Mouse (Mus musculus) adrenal gland, adult 18-20 months (tissue): ENCODE results near the gene Prr7. TPM values are rescaled to one million over a fixed set of nuclear protein-coding genes. Genes with fewer than 3 reads are reported as not detected.
"Not testable (repeated sequence)": the region's sequence is repeated elsewhere in the genome, so short reads cannot be mapped to it uniquely, and the experiment has no call there.

Source experiments
- DNase-seq, 2 experiments: peaks; one replicate each; pipeline ENCODE4 v3.0.0; 2021 to 2022; ENCODE audit warnings: low spot score in 2 of 2
- long read RNA-seq, 2 experiments: library from polyadenylated mRNA; stranded (forward); transcript quantifications; one replicate each; pipeline ENCODE4 v2.0.0; 2021
- total RNA-seq, 2 experiments: library from RNA; stranded (reverse); gene quantifications; 1 replicate in 1 of 2; 2 replicates in 1 of 2; pipeline ENCODE4 v1.2.3; 2021

The Prr7 gene
- total RNA-seq: 1 to 10 TPM; 1.9 to 2.2 TPM
- long read RNA-seq, experiment 1: 0 reads
- long read RNA-seq, experiment 2: 0 reads

DNA sequence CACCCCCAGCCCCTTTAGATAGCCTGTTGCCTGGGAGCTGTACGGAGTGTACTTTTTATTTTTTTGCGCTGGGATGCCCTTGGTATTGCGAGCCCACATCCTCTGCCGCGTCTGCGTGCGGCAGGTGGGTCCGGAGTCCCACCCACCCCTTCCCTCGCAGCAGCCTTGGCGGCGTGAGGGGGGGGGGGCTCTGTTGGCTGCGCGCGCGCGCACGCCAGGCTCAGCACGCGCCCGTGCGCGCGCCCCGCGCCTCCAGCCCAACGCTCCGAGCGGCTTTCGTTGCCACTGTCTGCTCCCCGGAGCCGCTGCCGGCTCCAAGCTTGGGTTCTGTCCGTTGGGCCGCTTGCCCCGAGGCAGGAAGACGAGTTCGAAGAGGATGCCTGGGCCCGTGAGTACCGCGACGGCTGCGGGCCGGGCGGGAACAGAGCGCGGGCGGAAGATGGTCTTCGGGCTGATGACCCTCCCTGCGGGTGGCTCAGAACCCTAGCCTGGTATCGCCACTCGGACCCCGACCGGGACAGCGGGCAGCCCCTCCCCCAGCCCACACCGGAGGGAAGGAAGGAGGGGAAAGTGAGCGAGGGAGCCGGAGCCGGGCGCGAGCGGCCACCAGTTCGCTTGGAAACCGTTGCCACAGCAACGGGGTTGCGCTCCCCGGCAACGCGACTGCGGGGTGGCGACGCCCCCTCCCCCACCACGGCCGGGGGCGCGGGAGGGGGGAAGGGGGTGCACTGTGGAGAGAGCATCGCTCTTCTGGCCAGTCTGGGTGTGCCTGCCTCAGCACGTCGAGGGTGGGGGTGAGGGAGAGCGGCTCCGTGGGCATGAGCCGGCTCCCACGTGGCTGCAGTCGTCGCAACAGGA, at the start of gene Prr7:
Prr7 (plus strand) TSS at position 241 of the 858 bp plus-strand sequence.
- DNase-seq: peak in 1 of 2 experiments; percentile 48

GRCm38 (mm10) chr13:55414743-55415380, 49.2 kb upstream of the Prr7 start, which contains the start of gene Pfn3:
Gene Pfn3, minus strand, starts transcription at chr13:55415232.
- no peak for DNase-seq

DNA sequence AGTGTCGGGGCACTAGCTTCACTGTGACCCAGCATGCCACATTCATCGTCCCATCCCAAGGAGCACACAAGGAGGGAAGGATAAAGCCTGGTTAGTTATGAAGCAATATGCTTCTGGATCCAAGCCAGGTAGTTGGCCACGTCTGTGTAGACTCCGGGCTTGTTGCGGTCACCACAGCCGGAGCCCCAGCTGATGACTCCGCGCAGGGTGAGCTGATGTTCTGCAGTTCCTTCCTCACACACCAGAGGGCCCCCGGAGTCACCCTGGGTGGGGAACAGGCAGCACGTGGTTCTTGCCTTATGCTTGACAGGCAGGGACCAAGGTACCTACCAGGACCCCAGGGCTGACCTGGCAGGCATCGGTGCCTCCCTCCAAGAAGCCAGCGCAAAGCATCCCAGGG, 46.1 kb upstream of the Prr7 start:
- DNase-seq: peak; percentile 91 to 92

GRCm38 (mm10) chr13:55419142-55419541, 44.9 kb upstream of the Prr7 start:
- DNase-seq: no peak

GRCm38 (mm10) chr13:55420018-55420932, 43.8 kb upstream of the Prr7 start:
- no peak for DNase-seq

GRCm38 (mm10) chr13:55420933-55421800, 42.9 kb upstream of the Prr7 start:
- DNase-seq: peak; percentile 62 to 73

- no peak for DNase-seq
These were observed 37.5 kb upstream of the Prr7 start, which contains the start of gene F12 for GRCm38 (mm10) chr13:55426613-55427012. Gene F12, minus strand, starts transcription at chr13:55426793.

- DNase-seq: peak; percentile 45 to 55
These were observed 34.7 kb upstream of the Prr7 start for GRCm38 (mm10) chr13:55429226-55429888.

GRCm38 (mm10) chr13:55430566-55430965, 33.5 kb upstream of the Prr7 start:
- no peak for DNase-seq

- no peak for DNase-seq
These were observed 32.0 kb upstream of the Prr7 start for GRCm38 (mm10) chr13:55431889-55432685.

DNA sequence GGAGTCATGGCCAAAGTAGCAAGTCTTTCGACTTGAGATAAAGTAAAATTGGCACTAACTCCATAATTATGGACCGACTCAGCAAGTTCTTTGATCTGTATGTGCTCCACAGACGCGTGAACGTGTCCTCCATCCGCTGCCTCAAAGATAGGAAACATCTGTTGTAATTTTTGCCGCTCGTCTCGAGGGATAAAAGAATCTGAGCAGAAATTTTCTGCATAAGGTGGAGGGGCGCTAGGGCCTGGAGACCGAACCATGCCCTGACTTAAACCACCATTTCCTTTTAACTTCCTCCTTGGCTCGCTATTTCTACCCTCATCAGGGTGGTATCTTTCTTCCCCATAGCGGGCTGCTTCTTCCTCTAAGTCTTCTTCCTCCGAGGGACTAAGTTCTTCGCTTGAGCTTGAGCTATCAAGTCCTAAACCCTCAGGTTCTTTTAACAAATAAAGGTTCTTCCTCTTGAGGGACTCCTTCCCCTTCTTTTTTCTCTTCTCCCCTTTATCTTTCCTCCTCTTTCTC, 26.9 kb upstream of the Prr7 start:
- not testable (repeated sequence) for DNase-seq

- no peak for DNase-seq
These were observed 20.2 kb upstream of the Prr7 start for GRCm38 (mm10) chr13:55443799-55444285.

- DNase-seq: peak in 1 of 2 experiments; percentile 78
These were observed 19.7 kb upstream of the Prr7 start for GRCm38 (mm10) chr13:55444286-55444936.

GRCm38 (mm10) chr13:55444937-55445315, 19.1 kb upstream of the Prr7 start, which contains the start of gene Grk6:
Gene Grk6, plus strand, starts transcription at chr13:55445072.
- peak; percentile 95 to 97 for DNase-seq

DNA sequence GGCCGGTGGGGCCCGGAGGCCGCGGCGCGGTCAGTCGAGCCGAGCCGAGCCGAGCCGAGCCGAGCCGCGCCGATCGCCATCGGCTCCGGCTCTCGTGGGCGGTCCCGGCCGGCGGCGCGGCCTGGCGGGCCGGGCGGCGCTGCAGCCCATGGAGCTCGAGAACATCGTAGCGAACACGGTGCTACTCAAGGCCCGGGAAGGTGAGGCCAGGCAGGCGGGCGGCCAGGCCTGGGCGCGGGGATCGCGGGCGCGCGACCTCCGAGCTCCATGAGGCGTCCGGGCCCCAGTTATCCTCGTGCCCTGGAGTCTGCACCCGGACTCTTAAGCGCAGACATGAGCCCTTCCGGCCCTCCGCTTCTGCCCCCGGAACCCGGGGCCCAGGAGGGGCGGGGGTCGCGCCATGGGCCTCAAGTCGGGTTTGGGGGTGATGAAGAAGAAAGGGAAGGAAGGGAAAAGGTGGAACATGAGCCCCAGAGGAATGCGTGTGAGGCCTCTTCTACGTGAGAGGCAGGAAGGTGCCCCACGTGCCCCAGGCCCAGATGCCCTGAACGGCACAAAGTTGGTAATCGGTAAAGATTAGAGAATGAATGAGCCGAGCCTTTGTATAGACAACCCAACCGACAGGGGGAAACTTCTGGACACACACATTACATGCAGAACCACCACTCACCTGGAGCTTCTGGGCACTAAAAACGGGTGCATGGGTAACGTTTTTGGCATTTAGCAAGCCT, 18.5 kb upstream of the Prr7 start:
- no peak for DNase-seq

DNA sequence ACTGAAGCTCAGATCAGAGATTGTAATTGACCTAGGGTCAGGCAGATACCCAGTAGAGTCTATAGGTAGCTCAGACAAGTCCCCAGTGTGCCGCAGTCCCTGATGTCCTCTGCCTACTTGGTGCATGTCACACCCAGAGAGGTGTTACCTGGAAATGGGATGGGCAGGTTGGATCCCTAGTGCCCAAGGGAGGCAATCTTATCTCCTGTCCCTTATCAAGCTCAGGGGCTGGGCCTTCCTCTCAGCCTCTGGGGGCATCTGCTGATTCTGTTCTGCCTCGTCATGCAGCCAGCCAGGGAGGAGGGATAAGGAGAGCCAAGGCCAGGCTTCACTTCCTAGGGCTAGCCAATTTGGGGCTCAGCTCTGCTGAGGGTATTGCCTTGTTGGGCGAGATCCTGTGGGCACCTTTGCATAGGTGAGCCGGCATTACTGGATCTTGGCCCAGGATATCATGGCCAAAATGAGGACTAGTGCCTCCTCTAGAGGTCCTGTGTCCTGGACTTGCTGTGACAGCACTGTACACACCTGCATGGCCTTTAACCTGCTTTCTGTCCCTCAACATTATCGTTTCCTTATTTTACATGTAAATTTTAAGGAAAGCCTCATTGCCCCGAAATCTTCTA, 17.5 kb upstream of the Prr7 start:
- DNase-seq: no peak
